Mouse (Mus musculus): ENCODE results near the gene Wdr90.

- no peak for TF ChIP-seq POLR2A (IDR thresholded peaks at IDR 0.05; ENCODE audit: low read depth, low read length)
- no peak for TF ChIP-seq CTCF (IDR thresholded peaks at IDR 0.05; ENCODE audit: borderline replicate concordance, insufficient read depth, low read length)
Measured at GRCm38 (mm10) chr17:25817662-25818061, 43.6 kb downstream of the Wdr90 start.

All from embryonic fibroblast, embryonic 13.5 days (primary cell).